Mouse (Mus musculus) cerebellum, adult 8-10 months (tissue): Measurements from ENCODE around the gene Hagh.

Experiments used
- DNase-seq: peaks from one replicate; pipeline ENCODE4 v3.0.0; 2022

The Hagh gene

DNA sequence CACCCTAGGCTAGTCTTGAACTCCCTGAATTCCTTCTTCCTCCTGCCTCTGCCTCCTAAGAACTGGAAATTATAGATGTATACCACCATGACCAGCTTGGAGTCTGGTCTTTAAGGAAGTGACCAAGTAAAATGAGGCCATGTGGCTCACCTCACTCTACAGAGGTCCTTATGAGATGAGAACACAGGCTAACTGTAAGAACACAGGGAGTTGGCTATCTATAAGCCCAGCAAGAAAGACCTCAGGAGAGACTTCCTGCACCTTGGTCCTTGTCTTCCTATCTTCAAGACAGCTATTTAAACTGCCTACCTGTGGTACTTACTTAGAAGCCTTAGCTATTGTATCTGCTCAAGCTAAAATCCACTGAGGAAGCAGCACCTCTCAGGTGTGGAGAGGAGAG lies 74.0 kb downstream of the Hagh start:
- no peak for DNase-seq
